Mouse (Mus musculus) left cerebral cortex, postnatal 4 days (tissue): Measurements from ENCODE around the gene Itpr2. TPM values are rescaled to one million over a fixed set of nuclear protein-coding genes. Genes with fewer than 3 reads are reported as not detected.

ENCODE experiments used
- DNase-seq: peaks from one replicate; pipeline ENCODE4 v3.0.0-alpha.2; 2022
- intact Hi-C: fragments of 180-260 bp; cut with DNase I; formaldehyde crosslinking; loops from one replicate; pipeline ENCODE4 v1.15.1; 2025
- total RNA-seq, 2 experiments: library from RNA; stranded (reverse); gene quantifications; 2 replicates each; pipeline ENCODE4 v1.2.3; 2021

Gene Itpr2
- total RNA-seq, 2 experiments from 2014 or later: 11.3 to 12.9 TPM

DNA sequence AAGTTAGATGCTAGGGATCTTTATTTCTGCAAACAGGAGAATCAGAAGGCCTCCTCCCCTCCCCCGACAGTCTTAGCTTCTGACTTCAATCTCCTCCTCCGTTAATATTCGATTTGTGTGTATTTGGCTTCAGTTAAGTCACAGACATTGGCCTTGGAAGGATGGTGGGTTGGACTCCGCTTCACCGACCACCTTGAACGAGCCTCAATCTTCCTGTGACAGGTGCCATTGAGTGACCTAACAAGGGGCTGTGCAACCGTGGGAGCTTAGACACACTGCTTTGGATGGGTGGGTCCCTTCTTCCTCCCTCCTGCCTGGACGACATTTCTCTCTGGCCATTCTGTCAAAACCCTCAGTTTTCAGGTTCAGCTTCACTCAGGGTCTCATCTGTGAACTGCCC, 366.7 kb downstream of the Itpr2 start:
- intact Hi-C loops: no loop called here
- DNase-seq: no peak

GRCm38 (mm10) chr6:146133921-146134320, 368.1 kb downstream of the Itpr2 start:
- DNase-seq: no peak
- intact Hi-C loops: no loop called here

- intact Hi-C loops: no loop called here
- DNase-seq: no peak
Measured at GRCm38 (mm10) chr6:146129066-146129465, 373.0 kb downstream of the Itpr2 start.

DNA sequence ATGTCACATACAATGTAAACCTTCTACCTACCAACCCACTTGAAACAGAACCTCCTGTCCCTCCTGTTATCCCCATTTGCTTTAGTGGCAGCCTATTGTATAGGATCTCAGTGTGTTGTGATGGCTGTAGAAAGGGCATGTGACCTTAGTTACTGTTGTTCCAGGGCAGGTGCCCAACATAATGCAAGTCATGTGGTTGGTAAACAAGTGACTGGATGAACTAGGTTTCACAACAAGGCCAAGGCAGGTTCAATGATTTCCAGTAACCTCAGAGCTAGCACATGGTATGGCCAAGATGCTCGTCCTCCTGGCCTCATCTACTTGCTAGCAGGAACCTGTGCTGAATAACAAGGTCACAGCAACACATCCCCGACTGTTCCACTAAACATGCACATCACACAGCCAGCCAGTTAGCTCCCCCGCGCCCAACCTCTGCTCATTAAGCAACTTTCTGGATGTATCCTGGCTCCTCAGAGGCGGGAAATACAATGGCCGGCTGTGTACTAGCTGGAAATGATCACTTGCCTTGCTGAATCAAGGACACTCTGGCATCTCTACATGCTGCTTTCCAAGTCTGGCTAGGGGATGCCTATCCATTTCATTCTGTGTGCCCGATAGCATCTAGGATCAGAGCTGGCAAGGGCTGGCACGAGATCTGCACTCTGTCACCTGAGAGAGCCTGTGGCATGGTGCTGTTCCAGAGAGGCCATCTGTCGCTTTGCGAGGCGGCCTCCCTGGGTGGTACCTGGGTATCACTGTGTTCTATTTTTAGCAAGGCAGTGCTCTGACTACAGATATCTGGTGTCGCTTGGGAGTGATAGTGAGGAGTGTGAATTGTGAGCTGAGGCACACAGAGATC, 375.0 kb downstream of the Itpr2 start:
- peak; percentile 42 for DNase-seq
- intact Hi-C loops: no loop called here

DNA sequence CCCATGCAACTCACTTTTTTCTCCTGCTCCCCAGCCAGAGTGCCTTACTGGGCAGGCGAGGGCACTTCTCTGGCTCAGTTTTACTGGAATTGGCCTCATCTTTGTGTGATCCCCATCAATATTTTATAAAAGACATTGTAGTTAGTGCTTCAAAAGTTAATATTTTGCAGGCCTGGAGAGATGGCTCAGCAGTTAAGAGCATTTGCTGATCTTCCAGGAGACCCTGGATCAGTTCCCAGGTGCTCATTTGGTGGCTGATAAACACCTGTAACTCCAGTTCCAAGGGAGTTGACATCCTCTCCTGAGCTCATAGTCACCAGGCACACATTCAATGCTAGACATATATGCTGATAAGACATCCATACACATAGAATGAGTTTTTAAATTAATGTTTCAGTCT, 376.4 kb downstream of the Itpr2 start:
- intact Hi-C loops: no loop called here
- no peak for DNase-seq

GRCm38 (mm10) chr6:146124479-146124878, 377.5 kb downstream of the Itpr2 start:
- intact Hi-C loops: no loop called here
- DNase-seq: no peak

DNA sequence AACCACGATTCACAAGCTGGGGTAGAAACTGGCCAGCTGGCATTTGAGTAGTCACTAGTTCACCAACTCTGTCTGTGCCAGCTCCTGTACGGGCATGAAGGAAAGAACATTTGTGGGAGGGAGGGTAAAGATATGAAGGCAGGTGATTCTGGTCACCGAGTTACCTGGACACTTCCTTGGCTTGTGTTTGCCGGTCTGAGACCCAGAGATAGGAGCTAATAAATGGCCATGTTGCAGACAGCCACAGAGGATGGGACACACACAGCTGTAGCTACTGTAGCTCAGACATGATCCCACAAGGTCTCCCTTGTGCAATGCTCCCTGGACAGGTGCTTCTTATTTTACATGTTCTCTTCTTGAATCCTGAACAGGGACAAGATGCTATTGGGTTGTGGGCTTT, 378.4 kb downstream of the Itpr2 start:
- DNase-seq: no peak
- intact Hi-C loops: no loop called here

DNA sequence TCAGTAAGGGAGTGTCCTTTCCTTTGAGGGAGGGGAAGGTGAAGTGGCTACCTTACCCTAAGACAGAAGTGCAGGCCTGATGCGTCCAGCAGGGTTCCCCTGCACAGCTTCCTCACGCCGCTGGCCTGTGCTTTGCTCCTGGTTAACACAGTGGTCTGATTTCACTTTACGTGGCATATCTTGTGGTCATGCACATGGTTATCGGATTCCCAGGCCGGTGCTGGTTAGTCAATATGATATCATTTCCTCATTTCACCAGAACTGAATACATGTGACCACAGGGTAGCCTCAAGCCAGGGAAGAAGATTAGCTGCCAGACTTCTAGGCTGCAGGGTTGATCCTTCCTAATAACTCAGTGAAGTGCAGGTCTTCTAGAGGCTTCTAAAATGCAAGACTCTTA, 381.9 kb downstream of the Itpr2 start:
- intact Hi-C loops: no loop called here
- DNase-seq: no peak

GRCm38 (mm10) chr6:146114731-146115302, 387.2 kb downstream of the Itpr2 start:
- intact Hi-C loops: no loop called here
- DNase-seq: no peak

GRCm38 (mm10) chr6:146114071-146114470, 388.0 kb downstream of the Itpr2 start:
- intact Hi-C loops: no loop called here
- DNase-seq: no peak

- intact Hi-C loops: no loop called here
- peak; percentile 20 for DNase-seq
Measured at GRCm38 (mm10) chr6:146113085-146113484, 388.9 kb downstream of the Itpr2 start.

- no peak for DNase-seq
- intact Hi-C loops: no loop called here
Measured at GRCm38 (mm10) chr6:146112211-146112610, 389.8 kb downstream of the Itpr2 start.

DNA sequence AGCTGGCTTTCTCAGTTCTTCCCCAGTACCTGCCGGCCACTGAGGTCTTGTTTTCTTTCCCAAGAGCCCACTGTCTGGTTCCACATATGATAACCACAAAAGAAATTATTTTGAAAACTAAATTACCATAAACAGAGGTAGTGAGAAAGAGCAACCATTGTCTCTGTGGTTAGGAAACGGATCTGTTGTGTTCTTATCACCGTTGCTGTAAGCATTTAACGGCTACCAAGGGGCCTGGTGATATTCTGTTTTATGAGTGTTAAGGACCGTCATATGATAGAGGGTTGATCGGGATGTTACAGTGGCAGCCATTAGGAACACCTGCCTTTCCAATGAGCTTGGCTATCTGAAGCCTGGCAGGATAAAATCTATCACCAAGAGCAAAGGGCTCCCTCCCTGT, 390.2 kb downstream of the Itpr2 start:
- no peak for DNase-seq
- intact Hi-C loops: no loop called here

GRCm38 (mm10) chr6:146110832-146111741, 390.9 kb downstream of the Itpr2 start:
- intact Hi-C loops: no loop called here
- DNase-seq: peak; percentile 43

GRCm38 (mm10) chr6:146110425-146110824, 391.6 kb downstream of the Itpr2 start:
- no peak for DNase-seq
- intact Hi-C loops: no loop called here

GRCm38 (mm10) chr6:146108695-146109094, 393.3 kb downstream of the Itpr2 start:
- DNase-seq: no peak
- intact Hi-C loops: no loop called here

- intact Hi-C loops: no loop called here
- no peak for DNase-seq
Measured at GRCm38 (mm10) chr6:146107117-146107832, 394.7 kb downstream of the Itpr2 start.

GRCm38 (mm10) chr6:146083056-146083961, 418.7 kb downstream of the Itpr2 start:
- DNase-seq: no peak
- intact Hi-C loops: no loop called here

DNA sequence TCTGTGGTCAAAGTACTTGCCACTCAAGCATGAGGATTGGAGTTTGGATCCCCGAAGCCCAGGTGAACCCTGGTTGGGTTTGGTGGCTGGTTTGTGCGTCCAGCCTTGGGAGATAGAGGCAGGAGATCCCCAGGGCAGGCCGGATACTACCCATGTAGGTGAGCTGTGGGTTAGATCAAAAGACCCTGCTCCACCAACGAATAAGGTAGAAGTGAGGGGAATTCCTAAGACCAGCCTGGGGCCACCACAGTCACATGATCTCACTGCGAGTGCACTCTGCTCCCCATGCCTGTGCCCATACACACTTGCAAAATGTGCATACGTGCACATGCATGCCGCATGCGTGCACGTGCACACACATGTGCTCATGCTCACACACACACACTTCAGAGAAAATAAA, 419.5 kb downstream of the Itpr2 start:
- intact Hi-C loops: no loop called here
- no peak for DNase-seq

DNA sequence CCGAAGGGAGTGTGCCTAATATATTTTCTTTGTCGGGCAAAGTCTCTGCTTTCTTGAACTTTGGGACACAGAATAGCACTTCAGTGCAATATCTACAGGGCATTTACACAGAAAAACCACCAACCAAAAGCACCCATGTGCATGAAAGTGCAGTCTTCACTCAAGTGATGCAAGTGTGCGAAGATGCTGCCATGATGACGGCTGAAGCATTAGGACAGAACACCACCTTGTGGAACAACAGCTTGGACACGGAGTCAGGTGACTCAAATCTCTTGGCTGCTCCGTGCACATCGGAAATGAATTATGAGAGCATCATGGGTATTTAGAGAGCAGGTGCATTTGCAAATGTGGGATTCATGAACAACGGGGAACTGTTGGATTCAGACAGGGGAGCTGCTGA, 420.4 kb downstream of the Itpr2 start:
- no peak for DNase-seq
- intact Hi-C loops: no loop called here
